Mouse (Mus musculus) frontal cortex, postnatal 10 days (tissue): ENCODE data around the gene Chchd6.

Experiments
- DNase-seq, 2 experiments: peaks; one replicate each; pipeline ENCODE4 v3.0.0; 2022; ENCODE audit warnings: low spot score in 2 of 2, mixed read lengths in 1 of 2

Gene Chchd6

GRCm38 (mm10) chr6:89510154-89510553, 85.3 kb downstream of the Chchd6 start:
- DNase-seq = no peak

- no peak for DNase-seq
Measured at GRCm38 (mm10) chr6:89508725-89509124, 86.7 kb downstream of the Chchd6 start.

GRCm38 (mm10) chr6:89508263-89508662, 87.2 kb downstream of the Chchd6 start:
- no peak for DNase-seq

GRCm38 (mm10) chr6:89499961-89500360, 95.5 kb downstream of the Chchd6 start:
- no peak for DNase-seq

DNA sequence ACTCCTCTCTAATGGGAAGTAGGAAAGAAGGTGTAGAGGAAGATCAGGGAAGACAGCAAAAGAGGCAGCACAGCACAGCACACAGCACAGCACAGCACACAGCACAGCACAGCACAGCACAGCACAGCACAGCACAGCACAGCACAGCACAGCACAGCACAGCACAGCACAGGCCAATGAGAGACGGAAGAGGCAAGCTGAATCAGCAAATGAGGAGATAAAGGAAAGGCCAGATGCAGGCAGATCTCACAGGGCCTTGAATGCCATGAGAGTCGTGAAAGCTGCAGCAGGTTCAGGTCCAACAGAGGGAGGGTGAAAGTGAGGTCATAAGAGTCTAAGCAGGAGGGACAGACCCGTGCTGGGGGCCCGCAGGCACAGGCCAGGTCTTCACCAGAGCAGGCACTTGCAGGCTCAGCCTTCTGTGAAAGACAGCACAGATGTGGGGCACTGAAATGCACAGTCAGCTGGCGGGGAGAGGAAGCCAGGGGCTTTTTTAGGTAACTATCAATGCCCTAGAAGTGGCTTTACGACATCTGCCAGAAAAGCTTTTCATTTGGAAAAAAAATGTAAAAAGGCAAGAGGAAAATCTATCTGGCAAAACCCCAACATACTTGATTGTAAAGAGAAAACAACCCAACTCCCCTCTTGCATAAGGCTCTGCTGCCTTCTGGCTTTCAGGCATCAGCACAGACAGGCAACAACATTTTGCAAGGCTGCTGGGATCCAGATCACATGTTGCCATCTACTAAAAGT, 96.5 kb downstream of the Chchd6 start:
- DNase-seq = no peak

DNA sequence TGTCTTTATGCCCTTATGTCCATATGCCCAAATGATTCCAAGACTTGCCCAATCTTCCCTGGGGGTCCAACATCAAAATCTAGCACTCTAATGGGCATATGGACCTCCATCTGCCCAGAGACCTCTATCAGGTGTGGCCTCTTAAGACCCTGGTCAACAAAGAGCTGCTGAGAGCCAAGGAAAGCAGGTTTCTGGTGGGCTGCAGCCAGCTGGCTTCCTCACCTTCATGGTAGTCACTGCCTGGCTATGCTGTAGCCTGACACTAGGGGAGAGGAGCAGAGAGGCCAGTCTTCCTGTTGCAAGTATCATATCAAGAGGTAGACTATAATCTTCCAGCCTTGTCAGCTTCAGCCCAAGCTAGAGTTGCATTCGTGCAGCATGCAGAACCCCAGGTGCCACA, 98.5 kb downstream of the Chchd6 start:
- DNase-seq = no peak

- DNase-seq = no peak
Measured at GRCm38 (mm10) chr6:89492368-89492767, 103.1 kb downstream of the Chchd6 start.

DNA sequence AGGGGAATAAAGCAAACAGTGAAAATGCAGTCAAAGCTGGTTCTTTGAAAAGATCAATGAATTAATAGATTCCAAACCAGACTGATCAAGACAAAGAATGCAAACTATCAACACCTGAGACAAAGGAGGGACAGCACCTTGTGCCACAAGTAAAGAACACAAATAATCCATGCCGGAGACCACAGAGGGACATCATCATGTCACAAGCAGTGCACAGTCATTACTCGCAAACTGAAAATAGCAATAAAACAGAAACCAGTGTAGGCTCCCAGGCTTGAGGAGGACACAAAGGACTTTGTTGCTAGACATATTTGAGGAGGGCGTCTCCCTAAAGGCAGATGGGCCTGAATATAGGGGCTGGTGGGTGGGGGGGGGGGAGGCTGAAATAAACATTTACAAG, 105.1 kb downstream of the Chchd6 start:
- DNase-seq = no peak

DNA sequence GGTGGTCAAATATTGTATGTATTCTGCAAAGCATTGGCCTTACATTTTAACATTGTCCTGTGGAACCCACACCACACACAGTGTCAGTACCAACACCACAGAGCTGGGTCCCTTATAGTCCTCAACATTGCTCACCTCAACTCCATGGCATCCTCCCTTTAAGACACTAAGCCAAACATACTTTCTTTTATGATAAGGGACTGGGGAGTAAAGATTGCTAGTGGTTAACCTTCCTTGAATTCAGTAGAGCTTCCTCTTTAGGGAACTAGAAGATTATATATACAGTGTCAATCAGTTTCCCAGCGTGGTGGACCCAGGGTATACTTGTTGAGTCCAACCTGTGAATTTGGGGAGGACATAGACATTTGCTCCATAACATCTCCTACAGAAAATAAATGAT, 105.9 kb downstream of the Chchd6 start:
- no peak for DNase-seq

GRCm38 (mm10) chr6:89486055-89486454, 109.4 kb downstream of the Chchd6 start:
- DNase-seq = no peak

- DNase-seq = no peak
Measured at GRCm38 (mm10) chr6:89481192-89481591, 114.3 kb downstream of the Chchd6 start.

- no peak for DNase-seq
Measured at GRCm38 (mm10) chr6:89467908-89468307, 127.5 kb downstream of the Chchd6 start.

GRCm38 (mm10) chr6:89467290-89467689, 128.2 kb downstream of the Chchd6 start:
- DNase-seq = peak in 1 of 2 experiments; percentile 13

GRCm38 (mm10) chr6:89466875-89467274, 128.6 kb downstream of the Chchd6 start:
- DNase-seq = no peak

GRCm38 (mm10) chr6:89466053-89466708, 129.3 kb downstream of the Chchd6 start:
- peak in 1 of 2 experiments; percentile 13 for DNase-seq

DNA sequence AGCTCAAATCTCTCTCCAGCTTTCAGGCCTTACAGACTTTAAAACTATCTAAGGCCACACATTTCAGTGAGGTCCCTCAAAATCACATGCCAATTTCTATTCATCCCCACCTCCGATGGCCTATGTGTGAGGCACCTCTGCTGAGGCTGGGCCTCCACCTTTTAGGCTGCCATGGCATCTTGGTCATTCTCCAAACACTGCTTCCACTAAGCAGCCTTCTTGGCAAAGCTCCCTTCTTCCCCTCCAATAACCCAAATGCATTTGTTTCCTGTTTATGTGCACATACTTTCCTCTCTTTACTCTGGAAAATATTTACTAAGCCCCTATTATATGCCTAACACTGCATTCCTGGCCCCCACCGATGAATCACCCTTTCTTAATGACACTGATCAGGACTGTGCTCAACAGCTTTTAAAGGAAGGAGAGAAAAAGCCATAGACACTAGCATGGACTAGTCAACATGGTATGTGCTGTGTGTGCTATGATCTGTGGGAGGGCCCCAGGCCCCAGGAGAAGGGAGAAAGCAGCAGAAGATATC, 133.2 kb downstream of the Chchd6 start:
- no peak for DNase-seq

DNA sequence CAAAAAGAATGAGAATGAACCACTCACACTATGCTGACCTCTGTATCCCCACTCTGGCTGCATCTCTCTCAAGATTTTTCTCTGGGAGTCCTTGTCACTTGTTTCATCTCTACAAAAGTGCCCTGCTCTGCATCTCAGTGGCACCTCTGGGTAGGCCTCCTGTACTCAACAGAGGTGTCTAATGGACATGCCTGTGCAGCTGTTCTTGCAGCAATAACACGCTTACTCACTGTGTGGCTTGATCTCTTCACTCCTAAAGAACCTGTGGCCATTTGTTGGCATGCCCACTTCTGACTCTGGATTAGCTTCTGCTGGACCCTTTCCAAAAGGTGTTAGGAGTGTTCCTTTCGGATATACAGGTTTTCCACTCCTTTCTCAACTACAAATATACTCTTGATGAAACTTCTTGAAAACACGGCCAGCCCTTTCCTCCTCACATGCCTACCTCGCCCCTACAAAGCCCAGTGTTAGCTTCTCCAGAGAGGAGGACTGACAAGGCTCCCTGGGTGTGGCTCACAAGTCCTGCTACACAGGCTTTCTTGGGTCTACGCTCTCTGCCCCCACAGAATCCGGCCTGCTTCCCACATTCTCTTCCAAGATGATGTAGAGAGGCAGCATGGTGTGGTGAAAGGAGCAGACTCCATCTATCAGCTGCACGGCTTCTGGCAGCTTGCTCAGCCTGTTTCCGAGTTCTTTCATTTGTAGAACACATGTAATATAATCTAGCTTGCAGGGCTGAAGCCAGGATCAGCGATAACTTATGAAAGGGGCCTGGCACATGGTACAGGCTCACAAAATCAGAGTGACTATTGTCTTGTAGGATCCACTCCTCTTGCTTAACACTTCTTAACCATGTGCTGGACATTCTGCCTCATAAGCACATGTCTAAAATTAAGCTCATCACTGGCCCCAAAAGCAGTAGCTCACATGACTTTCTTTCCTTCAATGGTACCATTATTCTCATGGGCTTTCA, 133.9 kb downstream of the Chchd6 start:
- DNase-seq = no peak

- DNase-seq = no peak
Measured at GRCm38 (mm10) chr6:89459634-89460033, 135.8 kb downstream of the Chchd6 start.

DNA sequence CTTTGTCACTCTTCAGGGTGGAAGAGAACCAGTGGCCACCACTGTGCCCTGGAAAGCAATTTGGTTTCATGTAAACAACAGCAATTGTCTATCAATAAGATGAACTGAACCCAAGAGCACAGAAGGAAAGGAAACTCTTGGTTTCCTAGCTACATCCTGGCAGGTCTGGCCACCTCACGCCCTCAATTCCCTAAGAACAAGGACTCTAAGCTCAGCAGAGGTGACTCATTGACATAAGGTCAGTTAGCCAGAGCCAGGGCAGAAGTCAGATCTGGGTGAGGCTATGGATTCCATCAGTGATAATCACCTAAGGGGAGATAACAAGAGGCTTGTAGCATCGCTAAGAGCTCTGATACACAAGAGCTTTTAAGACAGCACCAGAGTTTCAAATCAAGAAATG, 137.9 kb downstream of the Chchd6 start:
- DNase-seq = no peak

GRCm38 (mm10) chr6:89456409-89456961, 139.0 kb downstream of the Chchd6 start:
- DNase-seq = no peak

DNA sequence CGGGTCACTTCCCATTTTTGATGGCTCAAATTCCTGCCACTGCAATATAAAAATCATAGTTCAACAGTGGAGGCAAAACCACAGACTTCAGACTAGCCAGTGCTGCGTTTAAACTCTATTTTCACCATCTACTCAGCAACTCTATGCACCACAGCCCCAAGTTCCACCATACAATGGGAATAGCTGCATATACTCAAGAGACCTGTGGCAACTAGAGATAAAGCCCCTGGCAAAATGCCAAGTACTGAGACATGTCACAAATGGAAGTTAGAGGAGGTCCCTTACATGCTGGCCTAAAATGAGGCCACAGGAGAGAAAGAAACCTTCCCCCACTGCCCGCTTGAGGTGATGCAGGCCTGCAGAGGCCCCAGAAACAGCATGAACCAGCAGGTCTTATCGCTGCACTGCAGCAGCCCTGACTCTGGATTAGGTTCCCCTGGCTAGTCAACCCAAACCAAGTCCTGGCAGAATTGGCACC, 139.9 kb downstream of the Chchd6 start:
- DNase-seq = no peak
